Mouse (Mus musculus) B cell, adult 2 months (primary cell): ENCODE measurements around the gene Snrnp25.

Experiments
- DNase-seq, 2 experiments: peaks; one replicate each; pipeline ENCODE4 v3.0.0; 2022

Snrnp25 gene

DNA sequence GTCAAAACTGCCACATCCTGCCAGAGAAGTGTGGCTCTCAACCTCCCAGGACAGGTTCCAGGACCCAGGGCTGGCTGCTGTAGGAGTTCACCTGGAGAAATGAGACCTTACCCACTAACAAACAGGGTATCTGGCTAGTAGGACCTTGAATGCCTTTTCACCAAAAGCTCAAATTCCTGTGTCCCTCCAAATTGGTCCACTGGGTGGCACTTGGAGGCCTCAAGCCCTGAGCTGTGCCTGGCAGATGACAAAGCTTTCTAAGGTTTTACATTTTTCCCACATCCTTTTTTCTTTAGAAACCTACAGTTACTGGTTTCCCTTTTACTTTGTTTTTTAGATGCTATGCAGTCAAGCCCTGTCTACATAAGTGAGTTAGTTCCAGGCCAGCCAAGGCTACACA, 41.9 kb downstream of the Snrnp25 start:
- no peak for DNase-seq

DNA sequence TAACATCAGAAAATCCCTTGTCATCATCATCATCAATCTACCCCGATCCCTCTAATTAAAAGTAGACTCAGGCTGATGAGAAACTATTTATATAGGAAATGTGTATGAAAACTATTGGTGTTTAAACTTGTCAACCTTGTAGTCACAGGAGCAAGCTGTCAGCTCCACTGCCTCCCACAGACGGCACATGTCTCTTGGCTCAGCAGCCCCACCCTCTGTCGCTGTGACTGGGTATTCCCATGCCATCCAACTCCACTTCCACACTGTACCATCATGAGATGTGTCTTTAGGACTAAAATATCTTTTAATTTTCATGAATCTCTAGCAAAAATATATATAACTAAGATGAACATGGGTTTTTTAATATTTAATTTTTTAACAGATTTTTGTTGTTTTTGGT, 43.1 kb downstream of the Snrnp25 start:
- no peak for DNase-seq

DNA sequence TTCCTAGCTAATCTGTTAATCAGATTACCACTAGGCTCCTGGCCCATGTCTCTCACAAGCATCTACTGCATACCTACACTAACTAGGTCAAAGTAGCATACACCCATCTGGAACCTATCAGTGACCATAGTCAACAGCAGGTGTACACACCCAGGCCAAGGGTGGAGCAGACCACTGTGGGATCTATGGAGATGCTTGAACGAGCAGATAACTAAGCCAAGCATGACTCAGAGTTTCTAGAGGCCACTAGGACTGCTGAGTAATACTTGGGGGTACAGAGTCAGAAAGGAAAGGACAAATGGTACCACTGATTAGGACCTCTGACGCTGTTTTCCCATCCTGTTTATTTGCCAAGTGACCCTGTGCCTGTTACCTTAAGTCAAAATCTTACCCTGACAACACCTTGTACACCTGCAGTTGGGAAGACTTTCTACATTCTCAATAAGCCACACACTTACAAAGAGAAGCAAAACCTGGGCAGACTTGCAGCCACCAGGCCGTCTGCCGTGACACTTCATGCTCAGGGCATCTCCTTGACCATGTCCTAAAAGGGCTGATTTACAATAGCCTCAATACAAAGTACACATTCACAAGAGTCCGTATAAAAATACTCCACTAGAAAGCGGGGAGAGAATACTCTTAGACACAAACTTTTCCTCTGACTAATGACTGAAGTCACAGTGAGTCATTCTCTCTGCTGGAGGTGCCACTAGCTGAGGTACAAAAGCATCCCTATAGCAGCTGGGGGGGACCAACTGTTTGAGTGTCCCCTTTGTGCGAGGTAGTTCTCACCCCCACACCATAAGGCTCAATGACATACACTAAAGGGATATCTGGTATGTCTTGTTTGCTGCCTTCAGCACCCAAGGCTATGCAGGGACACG, 45.9 kb downstream of the Snrnp25 start:
- no peak for DNase-seq

GRCm38 (mm10) chr11:32253121-32253520, 47.9 kb downstream of the Snrnp25 start:
- no peak for DNase-seq

DNA sequence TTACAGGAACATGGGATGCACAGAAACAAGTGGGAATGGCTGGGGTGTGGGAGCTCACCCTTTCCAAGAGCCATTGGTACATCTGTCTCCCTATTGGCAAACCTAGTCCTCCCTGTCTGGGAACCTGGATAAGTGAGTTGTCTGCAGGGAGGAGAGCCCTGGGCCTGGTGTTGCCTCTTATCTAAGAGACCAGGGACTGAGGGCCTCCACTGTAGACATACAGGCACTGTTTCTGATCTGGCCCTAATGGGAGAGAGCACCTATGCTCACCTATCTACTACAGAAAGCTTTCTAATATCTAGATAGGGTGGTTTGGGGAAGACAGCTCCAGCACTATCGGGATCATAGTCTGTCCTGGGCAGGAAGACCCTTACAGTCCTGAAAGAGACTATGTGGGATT, 50.9 kb downstream of the Snrnp25 start:
- DNase-seq, result no peak

GRCm38 (mm10) chr11:32256566-32256965, 51.4 kb downstream of the Snrnp25 start:
- no peak for DNase-seq
